19 mouse cellular contexts compared by ENCODE assay signal in genomic region chr1:63192306-63193065, GRCm38 (mm10). TPM values are rescaled to one million over a fixed set of nuclear protein-coding genes. Genes with fewer than 3 reads are reported as not detected.
DNase-seq lines count a peak whose midpoint lies in the region; ATAC-seq lines count a peak whose summit lies in the region.
"Had no signal": no experiment of that assay in that cellular context is flagged by ENCODE, and none has a peak within 500 bp of the region (broad histone marks: within the 10 kb centered on the region; RNA-seq: fewer than 3 reads in every experiment).

No protein-coding gene starts in this region.

- H3K4me1 ChIP-seq in heart, embryonic 13.5 days: peaks cover 31% of the 10 kb centered on the region
- no peaks in the 10 kb centered on the region for H3K4me1 ChIP-seq in kidney, embryonic 15.5 days
- H3K4me1 ChIP-seq: forebrain, embryonic 13.5 days; hindbrain, embryonic 13.5 days had no signal

- no peak overlapping the region for H3K9ac ChIP-seq in heart, embryonic 13.5 days
- no peak overlapping the region for H3K9ac ChIP-seq in kidney, embryonic 15.5 days
- H3K9ac ChIP-seq: forebrain, embryonic 13.5 days; forebrain, postnatal 0 days; heart, embryonic 12.5 days; hindbrain, embryonic 13.5 days had no signal

- no peak overlapping the region for H3K4me2 ChIP-seq in heart, embryonic 13.5 days
- no peak overlapping the region for H3K4me2 ChIP-seq in kidney, embryonic 15.5 days
- H3K4me2 ChIP-seq: forebrain, embryonic 13.5 days; heart, embryonic 12.5 days; hindbrain, embryonic 13.5 days had no signal

- DNase-seq in heart, postnatal 36 days: no peak
- DNase-seq in kidney, postnatal 14 days: peak; percentile 10
- DNase-seq in 3T3-L1 (ENCODE audit: low read depth, low spot score): peak; percentile 20
- DNase-seq in adipocyte (ENCODE audit: low spot score): peak; percentile 51
- no peak for DNase-seq in embryo, embryonic 10.5 days (ENCODE audit: low spot score)
- DNase-seq: adrenal gland, postnatal 10 days; cerebellum, adult 11 months; cerebellum, adult 8-10 months; cerebellum, postnatal 14 days; forebrain, postnatal 0 days; gastrocnemius, postnatal 14 days had no signal

- no peaks in the 10 kb centered on the region for H3K9me3 ChIP-seq in heart, embryonic 13.5 days
- no peaks in the 10 kb centered on the region for H3K9me3 ChIP-seq in kidney, embryonic 15.5 days (replicated peaks)
- H3K9me3 ChIP-seq: forebrain, embryonic 13.5 days; heart, embryonic 12.5 days; hindbrain, embryonic 13.5 days had no signal

- no peaks in the 10 kb centered on the region for H3K36me3 ChIP-seq in heart, embryonic 13.5 days
- no peaks in the 10 kb centered on the region for H3K36me3 ChIP-seq in kidney, embryonic 15.5 days
- H3K36me3 ChIP-seq: heart, embryonic 12.5 days; hindbrain, embryonic 13.5 days had no signal

- intact Hi-C loops in heart, postnatal 36 days (cut with DNase I): no loop called here

- 0 out of 2 replicates have a peak overlapping the region, but pooled peaks have one; percentile 15 for H3K27ac ChIP-seq in heart, embryonic 13.5 days (replicated peaks)
- no peak overlapping the region for H3K27ac ChIP-seq in kidney, embryonic 15.5 days
- H3K27ac ChIP-seq: forebrain, embryonic 13.5 days; hindbrain, embryonic 13.5 days; hindbrain, postnatal 0 days had no signal

- 68% methylated on average over 11 of the region's 11 CpGs for WGBS in heart, embryonic 13.5 days
- 63% methylated on average over 11 of the region's 11 CpGs for WGBS in kidney, embryonic 15.5 days

- no peak overlapping the region for H3K4me3 ChIP-seq in heart, embryonic 13.5 days
- no peak overlapping the region for H3K4me3 ChIP-seq in kidney, embryonic 15.5 days (replicated peaks)
- H3K4me3 ChIP-seq: forebrain, embryonic 13.5 days; heart, embryonic 12.5 days; hindbrain, embryonic 13.5 days had no signal

- H3K27me3 ChIP-seq in heart, embryonic 13.5 days (replicated peaks): no peaks in the 10 kb centered on the region
- no peaks in the 10 kb centered on the region for H3K27me3 ChIP-seq in kidney, embryonic 15.5 days
- H3K27me3 ChIP-seq: forebrain, embryonic 13.5 days; heart, embryonic 12.5 days; hindbrain, embryonic 13.5 days had no signal

- ATAC-seq in heart, embryonic 13.5 days (ENCODE audit: extremely low read depth, insufficient number of reproducible peaks, low FRiP score, low TSS enrichment): no peak
- no peak for ATAC-seq in kidney, embryonic 15.5 days (replicated peaks; ENCODE audit: low FRiP score)
- ATAC-seq: forebrain, embryonic 13.5 days; forebrain, postnatal 0 days; hindbrain, postnatal 0 days had no signal

RNA-seq across cellular contexts. Expression of gene Ndufs1, which starts 15.9 kb away (rescaled TPM):
- 299 and 320 TPM in 2 replicates for polyA plus RNA-seq in heart, embryonic 13.5 days (2015; fragmentation: Nextera tagmentation; extraction: Ambion mirVana)
- 100 to 1,000 TPM; 846 to 857 TPM for total RNA-seq in heart, postnatal 36 days (2021)
- 156 and 159 TPM in 2 replicates for polyA plus RNA-seq in kidney, embryonic 15.5 days (2015; fragmentation: Nextera tagmentation; extraction: Ambion mirVana)

RNA-seq across cellular contexts. Expression of gene Eef1b2, which starts 15.9 kb away (rescaled TPM):
- polyA plus RNA-seq in heart, embryonic 13.5 days (2015; fragmentation: Nextera tagmentation; extraction: Ambion mirVana): 338 and 379 TPM in 2 replicates
- total RNA-seq in heart, postnatal 36 days (2021): 100 to 1,000 TPM; 413 to 418 TPM
- polyA plus RNA-seq in kidney, embryonic 15.5 days (2015; fragmentation: Nextera tagmentation; extraction: Ambion mirVana): 542 and 580 TPM in 2 replicates

RNA-seq across cellular contexts. Expression of gene Gpr1, which starts 21.9 kb away (rescaled TPM):
- polyA plus RNA-seq in heart, embryonic 13.5 days (2015; fragmentation: Nextera tagmentation; extraction: Ambion mirVana): 0.22 and 0.27 TPM in 2 replicates
- under 1 TPM; 0.44 to 0.49 TPM for total RNA-seq in heart, postnatal 36 days (2021)
- polyA plus RNA-seq in kidney, embryonic 15.5 days (2015; fragmentation: Nextera tagmentation; extraction: Ambion mirVana): 0.10 and 0.13 TPM in 2 replicates
- total RNA-seq: common myeloid progenitor, adult 5-6 weeks; hematopoietic stem cell, adult 5-6 weeks had no signal

Comparison
In these comparisons a context has a peak if more than half of its experiments do, and no peak if none do; other contexts are left out.
1. DNase-seq: peak in kidney, postnatal 14 days (single experiment), 3T3-L1 (single experiment) and adipocyte (single experiment); none in heart, postnatal 36 days (0 of 2) and embryo, embryonic 10.5 days (single experiment).